Mouse (Mus musculus) heart, adult 11 months (tissue): ENCODE measurements around the gene Eif4e3.

Experiments
- DNase-seq: peaks from one replicate; pipeline ENCODE4 v3.0.0; 2022

Gene Eif4e3

GRCm38 (mm10) chr6:99620471-99620870, 46.1 kb downstream of the Eif4e3 start:
- DNase-seq: peak; percentile 83

GRCm38 (mm10) chr6:99619964-99620363, 46.6 kb downstream of the Eif4e3 start:
- DNase-seq: peak; percentile 73

GRCm38 (mm10) chr6:99619466-99619865, 47.1 kb downstream of the Eif4e3 start:
- DNase-seq: peak; percentile 91

GRCm38 (mm10) chr6:99617867-99618266, 48.7 kb downstream of the Eif4e3 start:
- no peak for DNase-seq

GRCm38 (mm10) chr6:99617415-99617814, 49.2 kb downstream of the Eif4e3 start:
- no peak for DNase-seq

GRCm38 (mm10) chr6:99615272-99615751, 51.3 kb downstream of the Eif4e3 start:
- peak; percentile 95 for DNase-seq

GRCm38 (mm10) chr6:99614566-99615271, 51.9 kb downstream of the Eif4e3 start:
- no peak for DNase-seq

GRCm38 (mm10) chr6:99611866-99612265, 54.7 kb downstream of the Eif4e3 start:
- peak; percentile 75 for DNase-seq

- DNase-seq: peak; percentile 92
Observed at GRCm38 (mm10) chr6:99610454-99611427, 55.8 kb downstream of the Eif4e3 start.

GRCm38 (mm10) chr6:99606079-99606478, 60.5 kb downstream of the Eif4e3 start:
- no peak for DNase-seq

GRCm38 (mm10) chr6:99604758-99605157, 61.8 kb downstream of the Eif4e3 start:
- no peak for DNase-seq

GRCm38 (mm10) chr6:99602434-99602833, 64.1 kb downstream of the Eif4e3 start:
- no peak for DNase-seq

- peak; percentile 89 for DNase-seq
Observed at GRCm38 (mm10) chr6:99600886-99601285, 65.7 kb downstream of the Eif4e3 start.

GRCm38 (mm10) chr6:99600168-99600793, 66.3 kb downstream of the Eif4e3 start:
- no peak for DNase-seq

- DNase-seq: no peak
Observed at GRCm38 (mm10) chr6:99599651-99600050, 66.9 kb downstream of the Eif4e3 start.

- no peak for DNase-seq
Observed at GRCm38 (mm10) chr6:99599229-99599628, 67.3 kb downstream of the Eif4e3 start.

- no peak for DNase-seq
Observed at GRCm38 (mm10) chr6:99577040-99577439, 89.5 kb downstream of the Eif4e3 start.

GRCm38 (mm10) chr6:99575633-99576032, 90.9 kb downstream of the Eif4e3 start:
- no peak for DNase-seq
